Mouse (Mus musculus) limb, embryonic 10.5 days (tissue): ENCODE results near the gene Mfap3. TPM values are rescaled to one million over a fixed set of nuclear protein-coding genes. Genes with fewer than 3 reads are reported as not detected.
"Not testable (repeated sequence)": the region's sequence is repeated elsewhere in the genome, so short reads cannot be mapped to it uniquely, and the experiment has no call there.

ENCODE experiments used
- DNase-seq: peaks from one replicate; pipeline ENCODE4 v3.0.0-alpha.2; 2017; ENCODE audit warnings: low spot score
- H3K27ac ChIP-seq: fragments of 300-500 bp; sonication (generic); 2 replicates; pipeline ENCODE4 v1.5.1; 2016; ENCODE audit warnings: mild to moderate bottlenecking
- H3K27me3 ChIP-seq: fragments of 300-500 bp; sonication (generic); 2 replicates; pipeline ENCODE4 v1.6.1; 2016; ENCODE audit warnings: low read depth, mild to moderate bottlenecking; ENCODE audit not compliant: poor library complexity, severe bottlenecking
- H3K36me3 ChIP-seq: fragments of 300-500 bp; sonication (generic); 2 replicates; pipeline ENCODE4 v1.6.1; 2016; ENCODE audit warnings: mild to moderate bottlenecking, moderate library complexity
- H3K4me1 ChIP-seq: fragments of 300-500 bp; sonication (generic); 2 replicates; pipeline ENCODE4 v1.6.1; 2016
- H3K4me3 ChIP-seq: fragments of 300-500 bp; sonication (generic); 2 replicates; pipeline ENCODE4 v1.5.1; 2016; ENCODE audit warnings: mild to moderate bottlenecking, moderate library complexity
- H3K9me3 ChIP-seq: fragments of 300-500 bp; sonication (generic); replicated peaks from 2 replicates; pipeline ENCODE4 v1.6.1; 2016; ENCODE audit warnings: mild to moderate bottlenecking
- WGBS: fragments of 180-500 bp; shearing (Covaris S2); methylation state at CpG from one replicate; pipeline ENCODE4 v1.1.7; 2016; 5-methylcytosine and 5-hydroxymethylcytosine counted together
- polyA plus RNA-seq: library from polyadenylated mRNA; unstranded; fragments of >200 nt; fragmentation: Nextera tagmentation; extraction: Ambion mirVana; gene quantifications from 2 replicates; pipeline ENCODE4 v1.2.1, GENCODE M21; 2016

The Mfap3 gene
- polyA plus RNA-seq, 1 experiment from 2014 or later = 47.7 TPM

DNA sequence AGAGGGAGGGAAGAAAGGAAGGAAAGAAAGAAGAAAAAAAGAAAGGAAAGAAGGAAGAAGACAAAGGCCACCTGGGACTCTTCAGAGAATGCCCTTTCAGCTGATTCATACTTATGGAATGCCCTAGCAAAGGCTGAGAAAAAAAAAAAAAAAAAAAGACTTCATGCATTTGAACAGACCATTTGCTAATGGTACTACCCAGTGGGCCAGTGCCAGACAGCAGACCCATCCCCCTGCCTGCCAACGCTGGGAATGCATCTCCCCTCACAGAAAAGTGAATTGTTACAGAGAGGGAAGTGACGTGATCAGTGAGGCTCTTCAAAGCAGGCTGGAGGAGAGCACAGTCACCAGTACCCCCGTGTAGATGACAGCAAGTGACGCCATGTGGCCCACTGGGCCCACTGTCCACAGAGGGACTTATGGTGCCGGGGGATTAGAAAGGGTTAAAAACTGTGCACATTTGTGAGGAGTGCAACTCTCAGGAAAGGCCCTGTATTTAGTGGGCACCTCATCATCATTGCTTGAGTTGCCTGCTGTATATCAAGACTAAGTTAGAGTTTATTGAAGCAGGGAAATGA lies 21.5 kb downstream of the Mfap3 start:
- H3K27me3 ChIP-seq = no peaks in the 10 kb centered on the region
- H3K4me3 ChIP-seq = no peak overlapping the region
- H3K4me1 ChIP-seq = no peaks in the 10 kb centered on the region
- H3K27ac ChIP-seq = no peak overlapping the region
- WGBS = 86% methylated on average over 5 of the region's 5 CpGs
- no peaks in the 10 kb centered on the region for H3K9me3 ChIP-seq
- no peak for DNase-seq
- H3K36me3 ChIP-seq = 0 out of 2 replicates have a peak, but pooled peaks cover 3% of the 10 kb centered on the region

DNA sequence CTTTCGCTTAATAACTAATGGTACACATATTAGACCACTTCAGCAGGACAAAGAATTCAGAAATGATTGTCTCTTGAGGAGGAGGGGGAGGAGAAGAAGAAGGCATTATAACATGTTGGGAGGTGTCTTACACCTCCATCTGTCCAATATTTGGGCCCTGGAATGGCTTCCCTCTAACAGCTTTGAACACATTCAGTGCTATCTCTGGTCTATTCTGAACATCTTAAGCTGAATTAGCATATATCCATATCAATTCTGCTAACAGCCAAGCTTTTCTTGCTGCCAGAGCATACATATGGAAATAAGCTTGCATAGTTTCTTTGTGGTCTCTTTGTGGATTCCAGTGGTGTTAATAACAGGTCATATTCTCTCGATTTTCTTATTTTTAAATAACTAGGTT lies 22.2 kb downstream of the Mfap3 start:
- Histone ChIP-seq H3K4me1 (no peaks in the 10 kb centered on the region), H3K9me3 (no peaks in the 10 kb centered on the region), H3K27me3 (no peaks in the 10 kb centered on the region), H3K27ac (no peak overlapping the region), H3K36me3 (0 out of 2 replicates have a peak, but pooled peaks cover 3% of the 10 kb centered on the region), H3K4me3 (no peak overlapping the region)
- DNase-seq = no peak
- 91% methylated on average over 2 of the region's 2 CpGs for WGBS

DNA sequence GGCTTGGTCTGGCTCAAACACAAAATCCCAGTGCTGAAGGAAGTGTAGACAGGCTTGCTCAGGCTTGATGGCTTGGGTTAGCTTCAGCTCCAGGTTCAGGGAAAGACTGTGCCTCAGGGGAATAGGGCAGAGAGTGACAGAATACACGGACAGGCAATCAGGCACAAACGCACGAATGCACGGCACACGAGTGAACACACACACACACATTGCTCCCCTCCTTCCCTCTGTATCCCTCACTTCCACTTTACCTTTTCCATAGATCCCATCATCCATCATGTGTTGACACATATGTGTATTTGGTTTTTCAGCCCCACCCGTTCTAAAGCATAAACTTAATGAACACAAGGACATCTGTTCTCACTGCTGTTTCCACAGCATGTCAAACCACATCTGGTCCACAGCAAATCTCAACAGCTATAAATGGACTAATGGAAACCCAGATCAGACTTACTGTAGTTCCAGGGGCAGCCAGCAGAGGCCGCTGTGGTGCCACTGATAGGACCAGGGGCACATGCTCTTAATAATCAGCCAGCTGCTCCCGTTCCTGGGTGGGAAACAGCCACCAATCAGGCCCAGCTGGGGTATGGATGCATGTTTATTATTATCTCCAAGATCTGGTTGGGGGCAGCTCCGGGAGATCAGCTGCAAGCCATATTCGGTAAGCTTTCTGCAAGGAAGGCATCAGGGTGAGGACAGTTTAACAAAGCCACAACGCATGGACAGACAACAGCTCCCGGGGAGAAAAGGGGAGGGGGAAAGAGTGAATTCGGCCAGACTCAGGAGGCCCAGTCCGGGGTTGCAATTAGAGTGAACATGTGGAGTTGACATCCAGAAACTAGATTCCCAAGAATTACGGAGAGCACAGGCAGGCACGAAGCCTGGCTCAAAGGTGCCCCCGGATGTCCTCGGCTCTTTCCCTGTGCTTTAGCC lies 30.4 kb downstream of the Mfap3 start:
- peak overlapping the region; percentile 36 for H3K4me3 ChIP-seq
- peak; percentile 98 for DNase-seq
- no peaks in the 10 kb centered on the region for H3K9me3 ChIP-seq
- no peaks in the 10 kb centered on the region for H3K36me3 ChIP-seq
- peaks cover 48% of the 10 kb centered on the region for H3K4me1 ChIP-seq
- peak overlapping the region; percentile 78 for H3K27ac ChIP-seq
- H3K27me3 ChIP-seq = peaks cover 9% of the 10 kb centered on the region; the same call in 1 of the 2 replicates
- 31% methylated on average over 18 of the region's 18 CpGs for WGBS

DNA sequence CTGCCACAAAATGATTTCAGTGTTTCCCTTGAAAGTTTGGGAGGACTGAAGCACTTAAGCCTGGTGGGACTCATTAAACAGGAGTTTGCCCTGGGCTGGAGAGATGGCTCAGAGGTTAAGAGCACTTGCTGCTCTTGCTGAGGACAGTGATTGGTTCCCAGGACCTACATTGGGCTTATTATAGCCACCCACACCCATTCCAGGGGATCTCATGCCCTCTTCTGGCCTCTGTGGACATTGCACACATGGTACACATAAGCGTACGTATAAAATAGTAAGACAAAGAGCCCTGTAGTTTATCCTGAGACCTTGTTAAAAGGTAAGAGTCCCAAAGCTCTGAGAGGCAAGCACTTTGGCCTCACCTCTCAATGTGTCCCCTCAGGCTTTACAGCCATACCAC lies 31.8 kb downstream of the Mfap3 start:
- DNase-seq = no peak
- peaks cover 9% of the 10 kb centered on the region; the same call in 1 of the 2 replicates for H3K27me3 ChIP-seq
- no peak overlapping the region for H3K27ac ChIP-seq
- H3K4me1 ChIP-seq = peaks cover 51% of the 10 kb centered on the region
- H3K36me3 ChIP-seq = no peaks in the 10 kb centered on the region
- no peaks in the 10 kb centered on the region for H3K9me3 ChIP-seq
- 90% methylated on average over 2 of the region's 2 CpGs for WGBS
- H3K4me3 ChIP-seq = no peak overlapping the region

DNA sequence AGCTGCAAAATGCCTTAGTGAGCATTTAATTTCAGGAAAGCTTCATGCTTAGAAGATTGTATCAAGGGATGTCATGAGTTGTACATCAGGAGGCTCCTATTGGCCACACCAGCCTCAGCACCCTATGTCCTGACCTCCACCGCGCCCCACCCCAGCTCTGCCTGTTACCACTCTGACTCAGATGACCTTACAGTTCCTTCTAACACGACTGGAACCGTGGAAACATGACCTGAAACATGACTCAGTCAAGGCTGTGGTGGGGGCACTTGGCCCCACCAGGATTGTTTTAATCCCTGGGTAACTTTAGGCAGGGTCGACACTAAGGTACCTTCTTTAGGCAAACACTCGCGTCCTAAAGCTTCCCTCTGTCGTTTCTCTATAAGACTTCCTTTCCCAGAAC lies 32.6 kb downstream of the Mfap3 start:
- WGBS = 87% methylated on average over 8 of the region's 8 CpGs
- H3K36me3 ChIP-seq = no peaks in the 10 kb centered on the region
- no peak for DNase-seq
- peaks cover 51% of the 10 kb centered on the region for H3K4me1 ChIP-seq
- H3K27me3 ChIP-seq = peaks cover 9% of the 10 kb centered on the region; the same call in 1 of the 2 replicates
- H3K27ac ChIP-seq = no peak overlapping the region
- no peak overlapping the region for H3K4me3 ChIP-seq
- no peaks in the 10 kb centered on the region for H3K9me3 ChIP-seq

DNA sequence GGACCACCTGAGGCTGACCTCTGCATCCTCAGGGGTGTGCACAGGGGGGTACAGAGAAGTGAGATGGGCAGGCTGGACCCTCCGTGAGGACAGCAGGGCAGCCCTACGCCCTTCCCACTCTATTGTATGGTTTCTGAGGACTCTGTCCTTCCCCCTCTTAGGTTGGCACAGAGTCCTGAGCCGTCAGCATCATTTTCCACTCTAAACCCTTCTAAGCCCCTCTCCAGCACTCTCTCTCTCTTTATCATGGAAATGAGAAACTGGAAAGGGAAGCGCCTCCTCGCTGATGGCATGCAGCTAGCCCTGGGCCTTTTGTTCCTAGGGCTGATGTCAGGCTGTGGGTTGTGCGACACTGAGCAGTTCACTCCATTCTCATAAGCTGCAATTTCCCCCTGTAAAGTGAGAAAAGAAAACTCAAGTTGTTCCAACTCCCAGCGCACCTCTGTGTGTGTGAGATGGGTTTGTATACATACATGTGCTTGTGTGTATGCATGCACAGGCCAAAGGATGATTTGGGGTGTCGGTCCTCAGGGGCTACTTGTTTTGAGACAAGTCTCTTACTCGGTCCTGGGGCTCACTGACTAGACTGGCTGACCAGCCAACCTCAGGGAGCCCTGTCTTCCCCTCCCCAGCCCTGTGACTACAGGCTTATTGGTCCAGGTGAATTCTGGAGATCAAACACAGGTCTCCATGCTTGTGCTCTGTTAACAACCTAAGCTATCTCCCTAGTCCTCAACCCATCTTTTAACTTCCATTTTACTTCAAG lies 34.7 kb downstream of the Mfap3 start:
- 62% methylated on average over 9 of the region's 9 CpGs for WGBS

DNA sequence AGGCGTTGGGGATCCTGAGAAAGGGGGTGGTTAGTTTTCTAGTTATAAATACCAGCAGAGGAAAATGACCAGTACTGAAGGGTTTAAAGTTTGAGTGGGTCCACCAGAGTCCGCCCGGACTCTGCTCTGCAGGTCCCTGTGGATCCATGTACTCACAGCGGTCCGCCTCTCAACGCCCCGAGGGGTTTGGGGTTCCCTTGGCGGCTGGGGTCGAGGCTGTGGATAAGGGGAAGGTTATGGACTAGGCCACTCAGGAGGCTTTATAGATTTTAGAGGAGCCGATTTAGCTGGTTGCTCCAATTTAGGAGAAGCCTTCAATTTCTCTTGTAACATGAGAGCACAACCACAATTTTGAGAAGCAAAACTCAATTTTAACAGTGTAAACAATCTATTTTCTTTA lies 39.5 kb downstream of the Mfap3 start:
- DNase-seq, H3K27ac ChIP-seq, H3K9me3 ChIP-seq, H3K4me3 ChIP-seq, H3K4me1 ChIP-seq, H3K36me3 ChIP-seq, H3K27me3 ChIP-seq: not testable (repeated sequence)
- 82% methylated on average over 10 of the region's 10 CpGs for WGBS

More for the DNA sequence above, 34.7 kb downstream of the Mfap3 start:
- DNase-seq = no peak
- H3K27ac ChIP-seq = no peak overlapping the region
- peaks cover 9% of the 10 kb centered on the region; the same call in 1 of the 2 replicates for H3K27me3 ChIP-seq
- no peaks in the 10 kb centered on the region for H3K9me3 ChIP-seq
- peaks cover 33% of the 10 kb centered on the region for H3K4me1 ChIP-seq
- no peaks in the 10 kb centered on the region for H3K36me3 ChIP-seq
- H3K4me3 ChIP-seq = no peak overlapping the region

DNA sequence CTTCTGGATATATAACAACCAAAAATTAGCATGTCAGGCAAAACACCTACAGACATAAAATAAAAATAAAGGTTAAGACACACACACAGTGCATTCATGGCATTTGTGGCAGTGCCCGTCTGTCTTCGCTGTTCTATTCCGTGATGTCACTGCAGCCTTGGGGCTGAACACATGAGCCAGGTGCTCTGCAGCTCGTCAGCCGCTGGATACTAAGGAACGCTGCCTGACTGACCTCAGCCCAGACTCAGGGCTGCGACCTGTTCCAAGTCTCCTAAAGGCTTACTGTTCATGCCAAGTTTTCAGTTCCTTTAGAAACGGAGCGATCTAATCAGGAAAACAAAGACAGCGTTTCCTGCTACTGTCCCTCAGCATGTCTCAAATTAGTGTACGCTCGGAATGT lies 46.1 kb downstream of the Mfap3 start:
- H3K27me3 ChIP-seq = peaks cover 5% of the 10 kb centered on the region
- H3K4me1 ChIP-seq = peaks cover 12% of the 10 kb centered on the region
- DNase-seq = no peak
- no peak overlapping the region for H3K27ac ChIP-seq
- WGBS = 77% methylated on average over 12 of the region's 12 CpGs
- H3K4me3 ChIP-seq = no peak overlapping the region
- no peaks in the 10 kb centered on the region for H3K9me3 ChIP-seq
- no peaks in the 10 kb centered on the region for H3K36me3 ChIP-seq

DNA sequence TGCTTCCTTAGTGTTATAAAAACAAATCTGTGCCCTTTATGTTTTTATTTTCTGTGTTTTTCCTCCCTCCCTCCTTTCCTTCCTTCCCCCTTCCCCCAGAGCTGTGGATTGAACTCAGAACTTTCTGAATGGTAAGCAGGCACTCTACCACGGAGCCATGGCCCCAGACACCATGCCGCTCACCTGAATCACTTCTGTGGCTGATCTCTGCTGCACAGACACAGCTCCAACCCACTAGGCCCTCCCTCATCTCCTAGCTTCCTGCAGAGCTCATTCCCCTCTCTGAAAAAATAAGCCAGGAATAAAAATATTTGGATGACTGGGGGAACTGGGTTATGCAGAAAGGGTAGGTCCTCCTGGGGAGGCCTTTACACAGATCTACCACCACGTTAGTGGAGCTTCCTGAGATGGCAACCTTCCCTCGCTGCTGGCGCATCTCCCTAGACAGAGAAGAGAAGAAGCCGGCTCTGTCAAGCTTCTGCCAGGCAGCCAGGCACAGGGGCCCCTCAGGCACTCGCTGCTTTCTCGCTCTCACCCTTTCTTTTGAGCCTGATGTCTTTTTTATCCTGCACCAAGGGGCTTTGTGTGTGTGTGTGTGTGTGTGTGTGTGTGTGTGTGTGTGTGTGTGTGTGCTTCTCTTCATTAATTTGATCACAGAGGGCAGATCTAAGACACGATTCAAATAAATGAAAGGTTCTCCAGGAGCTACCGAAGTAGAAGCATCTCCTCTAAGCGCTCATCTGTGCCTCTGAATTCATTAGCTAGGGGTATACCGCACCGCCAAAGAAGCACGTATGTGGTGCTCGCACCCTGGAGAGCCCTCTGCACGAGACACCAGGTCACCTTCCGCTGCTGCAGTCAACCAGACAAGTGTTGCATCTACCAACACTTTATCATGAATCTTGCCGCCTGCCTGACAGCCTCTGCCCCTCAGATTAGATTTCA lies 47.9 kb downstream of the Mfap3 start:
- H3K4me1 ChIP-seq = peaks cover 12% of the 10 kb centered on the region
- peaks cover 5% of the 10 kb centered on the region for H3K27me3 ChIP-seq
- WGBS = 42% methylated on average over 18 of the region's 18 CpGs
- no peaks in the 10 kb centered on the region for H3K36me3 ChIP-seq
- H3K4me3 ChIP-seq = no peak overlapping the region
- no peak overlapping the region for H3K27ac ChIP-seq
- H3K9me3 ChIP-seq = no peaks in the 10 kb centered on the region
- DNase-seq = no peak

DNA sequence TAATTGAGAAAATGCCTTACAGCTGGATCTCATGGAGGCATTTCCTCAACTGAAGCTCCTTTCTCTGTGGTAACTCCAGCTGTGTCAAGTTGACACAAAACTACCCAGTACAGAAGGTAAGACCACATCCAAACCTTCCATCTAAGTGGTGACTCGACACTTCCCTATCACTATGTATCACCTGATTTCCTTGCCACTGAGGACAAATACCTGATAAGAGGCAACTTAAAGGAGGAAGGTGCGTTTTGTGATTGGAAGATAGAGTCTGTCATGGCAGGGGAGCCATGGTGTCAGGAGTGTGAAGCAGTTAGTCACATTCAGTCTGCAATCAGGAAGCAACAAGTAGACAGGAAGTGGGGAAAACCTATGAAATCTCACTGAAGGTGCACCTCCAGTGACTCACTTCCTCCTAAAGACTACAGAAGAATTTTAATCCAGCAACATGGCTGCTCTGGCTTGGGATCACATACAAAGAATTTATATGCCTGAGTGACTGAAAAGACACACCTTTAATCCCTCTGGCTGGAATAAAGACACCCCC lies 50.6 kb downstream of the Mfap3 start:
- WGBS = 89% methylated on average over 2 of the region's 2 CpGs
- Histone ChIP-seq H3K4me3 (no peak overlapping the region), H3K27me3 (peaks cover 5% of the 10 kb centered on the region), H3K27ac (no peak overlapping the region), H3K9me3 (no peaks in the 10 kb centered on the region), H3K36me3 (no peaks in the 10 kb centered on the region), H3K4me1 (peaks cover 9% of the 10 kb centered on the region; the same call in 1 of the 2 replicates)
- DNase-seq = no peak

DNA sequence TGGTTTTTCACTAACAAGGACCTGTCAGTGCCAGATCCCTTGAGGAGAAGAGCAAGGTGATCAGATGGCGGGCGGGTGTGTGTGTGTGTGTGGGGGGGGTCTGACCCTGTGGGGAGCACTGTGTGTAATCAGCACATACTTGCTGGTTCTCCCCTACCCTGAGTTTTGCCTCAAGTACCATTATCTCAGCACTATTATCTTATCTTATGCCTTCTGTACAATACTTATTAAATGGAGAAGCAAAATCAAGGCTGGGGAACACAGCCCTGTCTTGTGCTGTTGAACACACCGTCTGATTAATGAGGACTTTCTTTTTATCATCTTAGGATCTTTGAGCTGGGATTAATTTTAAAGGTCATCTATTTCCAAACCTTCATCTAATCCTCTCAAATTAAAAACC lies 52.6 kb downstream of the Mfap3 start:
- Histone ChIP-seq H3K36me3 (no peaks in the 10 kb centered on the region), H3K27me3 (peaks cover 4% of the 10 kb centered on the region), H3K4me3 (no peak overlapping the region), H3K4me1 (peaks cover 15% of the 10 kb centered on the region; the same call in 1 of the 2 replicates), H3K27ac (no peak overlapping the region), H3K9me3 (no peaks in the 10 kb centered on the region)
- DNase-seq = no peak
- WGBS = 88% methylated on average over 3 of the region's 3 CpGs
